Mouse (Mus musculus) retina, embryonic 14.5 days (tissue): ENCODE measurements at regions not wholly inside any gene's neighbourhood (a gene's known extent, or its start where the extent isn't known, plus 50 kb on each side); places are given as distances from the start of the nearest gene placed in this dataset.

Experiments
- DNase-seq: peaks from one replicate; pipeline ENCODE4 v3.0.0-alpha.2; 2015; ENCODE audit warnings: low spot score

- no peak for DNase-seq
Measured at GRCm38 (mm10) chr15:56139451-56139850, 1338.0 kb downstream of the Slc22a22 start.

DNA sequence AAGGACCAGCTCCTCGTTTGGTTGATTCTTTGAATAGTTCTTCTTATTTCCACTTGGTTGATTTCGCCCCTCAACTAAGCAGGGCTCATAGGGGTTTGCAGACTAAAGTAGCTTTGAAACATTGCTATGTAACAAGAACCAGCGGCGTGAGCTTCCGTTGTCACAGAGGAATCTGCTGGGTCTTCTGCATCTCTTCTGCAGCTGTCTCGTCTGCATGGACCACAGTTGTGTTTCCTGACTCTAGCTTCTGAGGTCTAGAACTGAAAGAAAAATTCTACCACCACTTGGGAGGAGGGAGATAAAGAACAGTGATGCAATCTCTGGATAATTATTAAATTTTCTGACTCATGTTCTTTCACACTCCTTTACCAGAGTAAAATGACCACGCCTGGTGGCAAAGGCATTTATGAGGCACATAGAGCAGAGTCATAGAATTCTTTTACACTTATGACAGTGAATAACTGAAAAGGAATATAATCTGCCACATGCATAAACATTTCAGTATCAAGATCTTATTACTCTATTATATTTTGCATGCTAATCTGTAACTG lies 1340.9 kb downstream of the Slc22a22 start:
- DNase-seq = peak; percentile 12

DNA sequence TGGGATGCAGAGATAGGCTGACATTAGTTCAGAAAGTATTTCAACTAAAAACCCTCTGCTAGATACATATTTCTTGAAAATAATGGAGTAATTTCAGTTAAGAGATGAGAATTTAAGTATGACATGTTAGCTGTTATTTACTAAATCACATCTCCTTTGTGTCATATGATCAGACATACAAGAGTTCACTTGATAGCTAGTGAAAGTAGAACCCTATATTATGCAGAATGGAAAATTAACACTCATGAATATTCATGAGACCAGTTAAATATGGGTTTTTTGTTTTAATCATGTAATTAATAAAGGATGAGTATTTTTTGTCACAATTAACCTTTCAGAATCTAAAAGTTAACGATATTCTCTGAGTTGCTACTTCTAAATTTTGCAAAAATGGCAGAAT lies 1349.4 kb downstream of the Slc22a22 start:
- DNase-seq = no peak

DNA sequence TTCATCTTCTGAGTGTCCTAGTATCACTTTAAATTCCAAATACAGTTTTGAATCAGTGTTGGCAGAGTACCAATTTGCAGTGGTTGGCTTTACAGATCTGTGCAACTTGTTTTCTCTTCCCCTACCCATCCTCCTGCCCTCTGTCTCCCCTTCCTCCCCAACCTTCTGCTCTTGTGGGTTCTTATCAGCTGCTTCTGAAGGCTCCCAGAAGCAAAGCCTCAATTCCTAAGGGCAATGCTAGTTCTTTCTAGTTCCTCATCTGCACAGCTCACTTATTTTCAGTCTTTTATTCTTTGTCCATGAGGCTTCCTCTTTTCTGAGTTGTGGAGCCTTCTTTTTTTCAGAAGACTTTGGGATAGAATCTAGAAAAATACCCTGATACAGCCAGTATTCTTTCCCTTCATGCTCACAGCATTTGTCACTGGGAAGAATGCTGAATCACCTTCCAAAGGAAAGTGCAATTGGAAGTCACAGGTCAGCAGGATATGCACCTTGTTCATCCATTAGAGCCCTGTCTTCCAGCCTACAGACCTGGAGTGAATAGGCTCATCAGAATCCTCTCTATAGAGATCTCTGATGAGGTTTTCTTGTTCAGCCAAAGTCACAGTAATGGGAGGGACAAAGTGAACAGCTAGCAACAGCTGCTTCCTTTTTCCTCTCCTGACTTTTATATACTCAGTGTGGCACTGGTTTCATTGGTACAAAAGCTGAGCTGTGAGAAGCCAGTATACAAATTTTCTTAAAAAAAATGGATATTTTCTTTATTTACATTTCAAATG lies 1357.9 kb downstream of the Slc22a22 start:
- no peak for DNase-seq

DNA sequence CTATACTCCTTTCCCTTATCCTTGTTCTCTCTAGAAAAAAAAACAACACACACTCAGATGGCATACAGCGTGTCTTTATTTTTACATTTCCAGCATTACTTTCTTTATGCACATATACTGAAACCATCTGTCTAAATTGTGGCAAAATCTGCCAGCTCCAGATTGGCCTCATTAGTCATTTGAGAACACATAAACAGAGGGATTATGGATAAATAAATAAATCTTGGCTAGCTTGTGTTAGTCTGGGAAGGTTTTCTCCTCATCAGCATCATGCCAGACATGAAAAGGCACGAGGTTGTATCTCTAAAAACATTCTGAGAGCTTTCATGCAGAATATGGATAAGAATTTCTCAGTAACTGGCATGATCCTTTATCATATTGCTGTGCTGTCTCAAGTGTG lies 1369.1 kb downstream of the Slc22a22 start:
- no peak for DNase-seq

DNA sequence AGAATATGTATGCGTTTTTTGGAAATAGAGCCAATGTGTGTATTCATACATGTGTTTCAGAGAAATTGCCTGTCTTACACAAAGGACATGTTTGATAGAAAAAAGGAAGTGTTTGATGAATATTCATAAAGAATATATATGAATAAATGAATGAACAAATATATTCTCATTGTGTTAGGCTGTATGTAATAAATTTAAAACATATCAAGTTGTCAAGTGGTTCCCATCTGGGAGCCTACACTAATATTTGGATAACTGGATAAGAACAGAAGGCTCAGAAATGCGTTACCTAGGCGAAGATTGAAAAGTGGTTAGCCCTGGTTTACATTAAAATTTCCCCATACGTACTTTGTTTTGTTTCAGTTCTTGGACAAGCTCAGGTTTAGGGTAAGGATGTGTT lies 1369.7 kb downstream of the Slc22a22 start:
- DNase-seq = no peak

GRCm38 (mm10) chr15:56100133-56100735 lies 1377.2 kb downstream of the Slc22a22 start:
- DNase-seq = no peak

DNA sequence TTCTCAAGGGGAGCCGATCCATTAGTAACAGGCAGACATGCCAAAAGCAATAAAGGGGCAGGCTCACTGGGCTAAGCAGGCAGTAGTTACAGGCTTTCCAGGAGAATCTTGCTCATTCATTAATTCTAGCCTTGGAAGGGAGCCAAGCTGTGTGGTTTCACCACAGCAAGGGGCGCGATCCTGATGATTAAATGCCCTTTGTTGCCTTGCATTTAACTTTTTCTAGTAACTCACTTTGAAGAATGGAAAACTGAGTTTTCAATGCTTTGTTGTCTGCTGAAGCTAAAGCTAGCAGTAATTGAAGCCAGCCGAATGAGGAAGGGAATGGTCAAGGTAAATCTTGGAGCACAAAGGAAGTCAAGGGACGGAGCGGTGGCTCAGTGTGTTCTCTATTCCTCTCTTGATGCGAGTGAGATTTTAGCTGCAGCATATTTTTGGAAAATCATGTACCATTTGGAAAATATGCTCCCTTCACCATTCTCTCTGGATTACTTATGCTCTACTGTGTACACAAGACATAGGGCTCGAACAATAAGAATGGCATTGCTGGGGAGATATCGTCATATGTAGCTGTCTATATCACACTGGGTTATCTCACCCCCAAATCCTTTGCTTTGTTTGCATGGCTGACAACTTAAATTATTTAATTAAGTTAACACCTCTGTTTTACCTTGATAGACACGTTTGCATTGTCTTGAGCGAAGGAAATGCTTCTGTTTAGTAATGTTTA lies 1399.4 kb downstream of the Slc22a22 start:
- peak; percentile 71 for DNase-seq

DNA sequence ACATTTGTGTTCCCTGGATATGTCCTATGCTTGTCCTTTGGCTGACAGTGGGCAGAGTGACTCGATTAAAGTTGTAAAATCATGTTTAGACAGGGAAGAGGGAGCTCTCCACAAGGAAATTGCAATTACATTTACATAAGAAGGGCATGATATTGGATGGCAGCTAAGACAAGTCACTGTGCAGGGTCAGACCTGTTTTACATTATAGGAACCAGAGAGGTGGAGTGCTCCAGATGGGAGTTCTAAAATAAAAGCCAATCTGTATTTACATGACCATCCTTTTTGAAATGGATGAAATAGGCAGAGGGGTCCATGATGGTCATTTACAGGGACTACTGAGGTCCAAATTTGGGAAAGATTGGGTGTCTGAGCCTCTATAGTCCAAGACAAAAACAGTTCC lies 1400.3 kb downstream of the Slc22a22 start:
- DNase-seq = no peak

- no peak for DNase-seq
Measured at GRCm38 (mm10) chr15:56076680-56077079, 1400.7 kb downstream of the Slc22a22 start.

GRCm38 (mm10) chr15:56069511-56069910 lies 1407.9 kb downstream of the Slc22a22 start:
- DNase-seq = no peak

GRCm38 (mm10) chr15:56067214-56067613 lies 1410.2 kb downstream of the Slc22a22 start:
- no peak for DNase-seq

DNA sequence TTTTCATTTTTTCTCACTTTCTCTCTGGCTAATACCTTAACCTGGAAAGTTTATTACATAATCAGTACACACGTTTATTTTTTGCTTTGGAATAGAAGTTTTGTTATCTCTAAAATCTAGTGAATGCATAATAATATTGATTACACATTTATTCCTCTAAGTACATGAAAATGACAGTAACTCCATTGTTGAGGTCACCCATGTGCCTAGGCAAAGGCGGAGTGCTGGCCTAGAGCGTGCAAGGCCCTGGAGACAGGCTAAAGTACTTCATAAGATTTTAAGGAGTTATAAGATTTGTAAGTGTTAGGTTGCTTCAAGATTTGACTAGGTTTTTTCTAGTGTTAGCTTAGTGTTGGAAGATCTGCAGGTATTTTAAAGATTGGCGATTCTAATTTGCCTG lies 1410.9 kb downstream of the Slc22a22 start:
- no peak for DNase-seq

- DNase-seq = peak; percentile 85
Measured at GRCm38 (mm10) chr15:56065872-56066534, 1411.4 kb downstream of the Slc22a22 start.

- no peak for DNase-seq
Measured at GRCm38 (mm10) chr15:56062576-56062975, 1414.8 kb downstream of the Slc22a22 start.

DNA sequence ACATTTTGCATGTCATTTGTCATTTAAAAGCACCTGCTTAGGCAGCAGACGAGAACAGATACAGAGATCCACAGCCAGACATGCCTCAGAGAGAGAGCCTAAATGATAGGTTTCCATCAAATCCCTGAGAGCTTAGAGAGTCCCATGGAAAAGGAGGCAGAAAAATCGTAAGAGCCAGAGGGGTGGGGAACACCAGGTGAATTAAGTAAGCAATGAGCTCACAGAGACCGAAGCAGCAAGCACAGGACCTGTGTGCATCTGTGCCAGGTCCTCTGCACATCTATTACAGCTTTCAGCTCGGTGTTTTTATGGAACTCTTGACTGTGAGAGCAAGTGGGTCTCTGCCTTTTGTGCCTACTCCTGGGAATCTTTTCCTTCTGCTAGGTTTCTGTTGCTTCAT lies 1416.1 kb downstream of the Slc22a22 start:
- DNase-seq = no peak

GRCm38 (mm10) chr15:56050716-56051115 lies 1426.7 kb downstream of the Slc22a22 start:
- no peak for DNase-seq

DNA sequence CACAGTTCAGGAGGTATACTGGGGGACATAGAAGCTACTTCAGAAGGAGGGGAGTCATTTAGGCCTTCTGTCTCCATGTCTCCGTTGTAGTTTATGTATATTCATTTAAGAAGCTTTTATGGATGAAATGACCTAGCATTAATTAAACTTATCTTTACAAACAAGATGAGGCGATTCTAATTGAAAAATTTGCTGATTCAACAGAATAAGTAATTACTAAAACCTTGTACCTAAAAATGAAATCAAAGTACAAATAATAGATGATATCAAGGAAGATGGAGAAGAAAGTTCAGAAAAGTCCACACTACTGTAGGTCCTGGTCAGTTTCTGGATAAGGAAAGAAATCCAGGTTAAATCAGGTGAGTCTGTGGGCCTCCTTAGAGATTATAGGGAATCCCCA lies 1429.6 kb downstream of the Slc22a22 start:
- DNase-seq = no peak

GRCm38 (mm10) chr15:56046679-56047532 lies 1430.5 kb downstream of the Slc22a22 start:
- DNase-seq = peak; percentile 86

DNA sequence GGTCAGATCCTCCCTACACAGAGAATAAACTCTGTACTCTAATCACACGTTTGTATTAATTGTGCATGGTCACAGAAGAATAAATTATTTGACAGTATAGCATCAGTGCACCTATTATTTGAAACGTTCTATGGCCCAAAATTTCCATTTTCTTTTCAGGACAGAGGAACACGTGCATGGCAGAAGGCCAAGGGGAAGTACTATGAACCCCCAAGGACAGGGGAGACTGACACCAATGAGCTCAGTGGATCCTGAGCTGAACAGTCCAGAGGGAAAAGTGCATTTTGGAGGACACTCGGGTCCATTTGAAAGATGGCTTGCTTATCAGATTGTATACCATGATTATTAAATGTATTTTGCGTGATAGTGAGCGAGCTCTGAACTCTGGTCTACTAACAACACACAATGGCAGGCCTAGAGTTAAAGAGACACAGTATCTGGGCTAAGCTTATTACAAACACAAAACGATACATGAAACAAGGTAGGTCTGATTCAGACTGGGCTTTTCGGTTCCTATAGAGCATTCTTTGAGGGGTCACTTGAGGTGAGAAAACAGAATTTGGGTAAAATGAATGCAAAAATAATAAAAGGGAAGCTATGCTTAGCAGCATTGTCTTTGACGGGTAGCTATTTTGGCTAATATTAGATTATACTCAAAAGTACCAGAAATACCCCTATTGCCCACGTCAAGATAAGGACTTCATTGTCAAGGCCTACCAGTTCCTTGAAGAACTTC lies 1431.7 kb downstream of the Slc22a22 start:
- DNase-seq = no peak

DNA sequence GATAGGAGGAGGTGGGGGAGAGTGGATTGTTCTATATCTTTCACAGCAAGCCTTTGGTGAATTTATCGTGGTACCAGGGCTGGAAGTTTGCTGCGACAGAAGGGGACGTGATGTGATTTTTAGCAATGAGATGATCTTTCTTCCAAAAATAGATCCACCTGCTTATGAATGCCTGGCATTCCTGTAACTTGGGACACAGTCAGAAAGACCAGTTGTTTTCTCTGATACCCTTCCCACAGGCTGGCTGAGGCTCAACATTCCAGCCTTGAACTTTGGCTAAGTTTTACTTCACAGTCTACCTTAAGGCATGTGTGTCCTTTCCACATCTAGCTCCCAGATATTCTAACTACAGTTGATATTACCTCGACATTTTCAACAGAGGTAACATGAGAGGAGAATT lies 1434.1 kb downstream of the Slc22a22 start:
- no peak for DNase-seq
